Mouse (Mus musculus): Measurements from ENCODE around the gene Chd4.
A peak's percentile ranks its signal among the peaks of the same experiment; 100 is the strongest.

The Chd4 gene

DNA sequence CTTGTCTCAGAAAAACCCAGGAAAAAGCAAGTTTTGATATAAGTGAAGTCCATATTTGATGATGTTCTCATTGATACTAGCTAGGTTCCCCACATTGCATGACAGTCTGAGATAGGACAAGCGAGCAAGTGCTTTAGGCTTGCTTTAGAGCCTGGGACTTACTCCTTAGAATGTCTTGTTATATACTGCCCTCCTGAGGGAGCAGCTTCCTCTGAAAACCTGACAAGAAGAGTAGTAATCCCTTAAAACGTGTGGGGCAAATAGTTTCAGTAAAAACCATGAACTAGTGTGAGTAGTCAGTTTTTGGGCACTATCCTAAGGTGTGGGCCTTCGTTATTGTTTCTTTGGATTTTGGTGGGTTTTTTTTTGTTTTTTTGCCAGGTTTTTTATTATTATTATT is 47.3 kb downstream of the Chd4 start:
- DNase-seq (ENCODE audit: low read depth): no peak

DNA sequence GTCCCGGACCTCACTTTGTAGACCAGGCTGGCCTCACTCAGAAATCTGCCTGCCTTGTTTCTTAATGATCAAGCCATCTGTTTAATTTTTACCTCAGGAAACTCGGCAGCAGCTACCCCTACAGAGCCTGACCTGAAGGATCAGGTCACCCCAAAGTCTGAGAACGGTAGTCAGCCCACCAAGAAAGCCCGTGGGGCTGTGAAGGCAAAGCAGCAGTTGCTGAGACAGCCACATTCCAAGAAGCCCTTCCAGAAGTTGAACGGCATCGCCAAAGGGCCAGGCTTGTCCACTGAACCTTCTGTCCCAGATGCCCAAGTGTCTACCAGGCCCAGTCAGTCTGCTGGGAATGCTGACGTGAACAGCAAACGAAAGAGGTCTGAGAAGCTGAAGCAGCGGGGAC is 48.1 kb downstream of the Chd4 start:
- no peak for DNase-seq (ENCODE audit: low read depth)

DNA sequence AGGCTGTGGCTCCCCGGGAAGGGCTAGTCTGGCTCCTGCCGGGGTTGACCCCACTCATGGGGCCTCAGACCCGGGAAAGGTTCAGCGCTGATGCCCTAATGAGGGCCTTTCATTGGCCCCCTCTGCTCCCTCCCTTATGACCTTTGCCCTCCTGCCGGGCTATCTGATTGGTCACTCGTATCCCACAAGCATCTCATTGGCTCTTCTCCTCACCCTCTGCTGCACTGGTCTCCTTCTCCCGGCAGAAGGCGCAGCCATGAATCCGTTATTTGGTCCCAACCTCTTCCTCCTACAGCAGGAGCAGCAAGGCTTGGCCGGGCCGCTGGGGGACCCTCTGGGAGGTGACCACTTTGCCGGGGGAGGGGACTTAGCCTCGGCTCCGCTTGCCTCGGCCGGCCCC is 49.2 kb downstream of the Chd4 start, which contains the start of gene Iffo1:
Iffo1 (plus strand) TSS at position 241 of the 400 bp plus-strand sequence.
- DNase-seq (ENCODE audit: low read depth): peak; percentile 74

DNA sequence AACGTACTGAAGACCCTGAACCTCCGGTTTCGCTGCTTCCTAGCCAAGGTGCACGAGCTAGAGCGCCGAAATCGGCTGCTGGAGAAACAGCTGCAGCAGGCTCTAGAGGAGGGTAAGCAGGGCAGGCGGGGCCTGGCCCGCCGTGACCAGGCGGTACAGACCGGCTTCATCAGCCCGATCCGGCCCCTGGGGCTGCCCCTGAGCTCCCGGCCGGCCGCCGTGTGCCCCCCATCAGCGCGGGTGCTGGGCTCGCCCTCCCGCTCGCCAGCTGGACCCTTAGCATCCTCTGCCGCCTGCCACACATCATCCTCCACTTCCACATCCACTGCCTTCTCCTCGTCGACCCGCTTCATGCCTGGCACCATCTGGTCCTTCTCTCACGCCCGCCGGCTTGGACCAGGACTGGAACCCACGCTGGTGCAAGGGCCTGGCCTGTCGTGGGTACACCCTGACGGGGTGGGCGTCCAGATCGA is 49.7 kb downstream of the Chd4 start:
- DNase-seq (ENCODE audit: low read depth): no peak

DNA sequence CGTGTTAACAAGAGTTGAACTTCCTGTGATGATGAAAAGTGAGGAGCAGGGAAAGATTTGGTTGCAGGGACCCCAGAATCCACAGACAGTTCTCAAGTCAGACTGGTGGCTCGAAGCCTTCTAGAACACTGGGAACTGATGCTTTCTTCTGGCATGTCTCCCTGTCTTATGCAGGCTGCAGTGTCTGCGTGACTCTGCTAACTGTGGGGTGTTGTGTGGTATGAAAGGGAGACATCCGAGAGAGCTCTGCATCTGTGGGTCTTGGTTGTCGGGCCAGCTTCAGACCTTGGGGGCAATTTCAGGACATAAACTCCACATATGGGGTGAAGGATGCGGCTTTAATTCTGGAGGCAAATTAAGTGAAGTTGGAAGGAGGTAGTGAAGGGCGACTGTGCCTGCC is 50.4 kb downstream of the Chd4 start:
- DNase-seq (ENCODE audit: low read depth): no peak

DNA sequence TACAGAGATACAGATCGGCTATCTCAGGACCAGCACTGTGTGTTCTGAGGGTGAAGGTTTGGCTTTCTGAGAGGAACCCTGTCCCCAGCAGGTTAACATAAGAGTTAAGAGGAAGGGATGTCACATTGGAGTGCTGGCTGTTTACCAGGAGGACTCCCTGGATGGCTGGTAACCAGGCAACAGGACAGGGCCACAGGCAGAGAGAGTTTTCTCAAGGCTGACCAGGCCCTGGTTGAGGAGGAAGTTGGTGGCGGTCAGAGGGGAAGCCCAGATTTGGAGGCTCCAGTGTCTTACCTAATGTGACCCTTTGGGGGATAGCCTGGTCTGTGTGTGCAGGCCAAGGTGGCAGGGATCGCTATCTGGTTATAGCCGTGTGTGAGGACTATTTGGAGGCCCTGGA is 51.0 kb downstream of the Chd4 start:
- DNase-seq (ENCODE audit: low read depth): no peak

DNA sequence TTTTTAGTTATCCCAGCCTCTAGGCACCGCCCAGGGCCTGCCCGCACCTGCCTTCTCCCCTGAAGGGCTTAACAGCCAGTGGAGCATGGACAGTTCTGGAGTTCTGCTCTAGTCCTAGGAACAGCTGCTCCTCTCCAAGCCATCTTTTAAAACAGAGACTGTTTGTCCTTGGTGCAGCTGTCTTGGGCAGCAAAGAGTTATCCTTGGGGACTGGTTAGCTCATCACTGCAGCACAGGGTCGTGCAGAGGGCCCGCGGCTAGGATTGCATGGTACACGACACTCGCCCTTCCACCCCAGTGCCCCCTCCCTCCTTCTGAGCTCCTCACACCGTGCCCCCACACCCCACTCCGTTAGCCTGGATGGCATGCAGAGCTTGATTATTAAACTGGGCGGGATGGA is 51.5 kb downstream of the Chd4 start:
- no peak for DNase-seq (ENCODE audit: low read depth)

DNA sequence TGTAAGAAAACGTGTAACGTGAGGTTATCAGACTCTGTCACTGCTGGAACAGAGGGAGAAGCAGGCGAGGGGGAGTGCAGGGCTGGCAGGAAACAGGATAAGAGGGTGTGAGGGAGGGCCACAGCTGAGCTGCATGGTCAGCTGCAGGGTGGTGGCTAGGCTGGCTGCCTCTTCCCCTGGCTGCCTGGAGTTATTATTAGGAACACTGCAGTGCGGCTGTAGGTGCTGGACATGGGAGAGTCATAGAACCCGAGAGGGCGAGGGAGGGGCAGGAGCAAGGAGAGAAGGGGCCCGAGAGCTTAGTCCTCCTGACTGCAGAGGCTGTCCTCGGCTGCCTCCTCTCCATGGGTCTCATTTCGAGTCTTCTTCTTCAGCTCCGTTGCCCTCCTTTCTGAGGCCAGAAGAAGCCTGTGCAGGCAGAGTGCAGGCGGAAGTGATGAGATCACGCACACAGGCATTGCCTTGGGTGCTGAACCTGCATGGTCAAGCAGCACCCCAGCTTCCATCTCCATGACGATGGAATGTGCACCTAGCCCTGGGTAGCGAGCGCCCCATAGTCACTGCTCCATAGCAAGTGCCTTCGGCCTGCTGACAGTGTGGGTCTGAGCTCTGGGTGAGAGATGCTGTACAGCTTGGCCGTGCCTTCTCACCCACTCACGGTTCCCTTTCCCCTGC is 52.6 kb downstream of the Chd4 start:
- no peak for DNase-seq (ENCODE audit: low read depth)

DNA sequence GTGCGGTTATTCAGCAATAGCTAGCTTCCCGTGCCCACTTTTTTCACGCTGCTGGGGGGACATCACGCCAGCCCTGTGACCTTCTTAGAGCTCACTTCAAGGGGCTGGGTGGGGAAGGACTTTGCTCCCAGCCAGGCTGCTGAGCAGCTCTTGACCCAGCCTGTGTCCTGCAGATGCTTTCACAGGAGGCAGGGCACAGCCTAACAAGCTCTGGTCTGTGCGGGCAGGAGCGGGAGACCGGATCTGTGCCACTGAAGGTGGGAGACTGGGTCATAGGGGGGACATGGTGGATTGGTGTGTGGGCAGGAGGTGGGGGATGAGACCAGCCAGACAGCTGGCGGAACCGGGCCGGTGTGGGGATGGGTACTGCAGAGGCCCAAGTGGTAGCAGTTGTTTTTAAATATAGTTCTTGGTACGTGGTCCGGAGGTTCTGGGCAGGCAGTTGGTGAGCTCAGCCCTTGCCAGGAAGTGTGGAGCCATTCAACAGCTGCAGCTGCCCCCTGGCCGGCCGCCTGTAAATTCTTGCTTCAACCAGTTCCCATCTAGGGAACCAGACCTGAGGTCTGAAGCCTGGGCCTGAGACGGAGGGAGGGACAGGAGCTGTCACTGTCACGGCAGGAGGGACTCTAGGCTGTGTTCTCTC is 53.3 kb downstream of the Chd4 start:
- DNase-seq (ENCODE audit: low read depth): no peak

DNA sequence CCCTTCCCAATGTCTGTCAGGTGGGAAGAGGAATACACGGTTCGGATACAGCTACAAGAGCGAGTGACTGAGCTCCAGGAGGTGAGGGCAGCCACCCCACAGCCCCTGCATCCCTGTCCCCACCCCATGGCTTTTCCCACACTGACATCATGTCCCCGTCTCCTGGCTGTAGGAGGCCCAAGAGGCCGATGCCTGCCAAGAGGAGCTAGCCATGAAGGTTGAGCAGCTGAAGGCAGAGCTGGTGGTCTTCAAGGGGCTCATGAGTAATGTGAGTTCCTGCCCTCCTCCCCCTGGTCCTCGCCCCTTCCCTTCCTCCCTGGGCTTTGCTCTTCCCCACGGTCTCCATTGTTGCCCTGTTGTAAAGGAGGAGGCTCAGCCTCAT is 53.8 kb downstream of the Chd4 start:
- DNase-seq (ENCODE audit: low read depth): no peak

DNA sequence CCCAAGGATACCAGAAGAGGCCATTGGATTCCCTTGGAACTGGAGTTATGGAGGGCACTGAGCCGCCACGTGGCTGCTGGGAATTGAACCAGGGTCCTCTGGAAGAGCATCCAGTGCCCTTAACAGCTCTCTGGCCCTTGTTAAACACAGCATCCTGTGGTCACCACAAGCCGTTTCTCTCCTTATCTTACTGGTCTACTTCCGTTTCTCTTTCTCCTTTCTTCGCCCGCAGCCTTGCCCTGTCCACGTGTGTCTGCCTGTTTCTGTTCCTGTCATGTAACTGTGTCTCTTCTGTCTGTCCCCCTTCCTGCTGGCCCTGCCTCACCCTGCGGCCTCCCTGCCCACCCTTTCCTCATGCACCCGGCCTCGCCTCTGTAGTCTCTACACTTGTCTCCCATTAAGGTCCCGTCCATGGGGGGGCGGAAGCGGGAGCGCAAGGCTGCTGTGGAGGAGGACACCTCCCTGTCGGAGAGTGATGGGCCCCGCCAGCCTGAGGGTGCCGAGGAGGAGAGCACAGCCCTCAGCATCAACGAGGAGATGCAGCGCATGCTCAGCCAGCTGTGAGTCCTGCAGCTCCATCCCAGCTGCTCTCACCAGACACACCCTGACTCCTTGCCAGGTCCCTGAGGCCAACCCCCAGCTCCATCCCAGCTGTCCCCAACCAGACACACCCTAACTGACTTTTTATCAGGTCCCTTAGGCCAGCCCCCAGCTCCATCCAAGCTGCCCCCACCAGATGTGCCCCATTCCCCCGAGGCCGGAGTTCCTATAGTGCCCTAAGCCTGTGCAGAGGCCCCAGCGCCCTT is 56.6 kb downstream of the Chd4 start:
- no peak for DNase-seq (ENCODE audit: low read depth)

DNA sequence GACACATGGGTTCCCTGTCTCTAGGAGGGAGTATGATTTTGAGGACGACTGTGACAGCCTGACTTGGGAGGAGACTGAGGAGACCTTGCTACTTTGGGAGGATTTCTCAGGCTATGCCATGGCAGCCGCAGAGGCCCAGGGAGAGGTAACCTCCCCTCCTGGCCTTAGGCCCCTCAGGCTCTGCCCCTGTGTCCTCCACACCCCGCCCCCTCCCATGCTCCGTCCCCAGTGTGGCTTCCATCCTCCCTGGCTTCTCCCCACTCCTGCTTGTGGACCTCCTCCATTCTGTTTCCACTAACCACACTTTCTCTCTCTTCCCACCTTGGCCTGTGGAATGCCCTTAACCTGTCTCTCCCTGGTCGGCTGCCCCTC is 57.2 kb downstream of the Chd4 start:
- no peak for DNase-seq (ENCODE audit: low read depth)

DNA sequence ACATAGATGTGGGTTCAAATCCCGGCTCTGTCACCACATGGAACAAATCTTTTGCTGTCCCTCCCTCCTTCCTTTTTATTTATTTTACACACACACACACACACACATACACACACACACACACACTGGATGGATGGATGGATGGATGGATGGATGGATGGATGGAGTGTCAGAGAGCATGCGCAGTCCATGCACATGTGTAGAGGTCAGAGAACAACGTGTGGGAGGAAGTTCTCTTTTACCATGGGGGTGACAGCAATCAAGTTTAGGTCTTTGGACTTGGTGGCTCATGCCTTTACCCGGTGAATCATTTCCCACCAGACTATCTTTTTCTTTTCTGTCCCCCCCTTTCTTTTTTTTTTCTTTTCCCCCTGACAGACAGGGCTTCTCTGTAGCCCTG is 57.9 kb downstream of the Chd4 start:
- DNase-seq (ENCODE audit: low read depth): no peak

DNA sequence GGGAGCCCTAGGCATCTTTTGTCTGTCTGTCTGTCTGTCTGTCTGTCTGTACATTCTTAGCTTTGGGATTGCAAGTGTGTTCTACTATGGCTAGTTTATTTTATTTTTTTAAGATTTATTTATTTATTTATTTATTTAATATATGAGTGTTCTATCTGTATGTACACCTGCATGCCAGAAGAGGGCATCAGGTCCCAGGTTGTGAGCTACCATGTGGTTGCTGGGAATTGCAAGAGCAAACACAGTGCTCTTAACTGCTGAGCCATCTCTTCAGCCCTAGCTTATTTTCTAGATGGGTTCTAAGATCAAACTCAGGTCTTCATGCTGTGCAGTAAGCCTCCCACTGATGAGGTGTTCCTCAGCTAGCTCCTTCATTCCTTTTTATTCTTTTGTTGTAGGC is 58.8 kb downstream of the Chd4 start:
- no peak for DNase-seq (ENCODE audit: low read depth)

DNA sequence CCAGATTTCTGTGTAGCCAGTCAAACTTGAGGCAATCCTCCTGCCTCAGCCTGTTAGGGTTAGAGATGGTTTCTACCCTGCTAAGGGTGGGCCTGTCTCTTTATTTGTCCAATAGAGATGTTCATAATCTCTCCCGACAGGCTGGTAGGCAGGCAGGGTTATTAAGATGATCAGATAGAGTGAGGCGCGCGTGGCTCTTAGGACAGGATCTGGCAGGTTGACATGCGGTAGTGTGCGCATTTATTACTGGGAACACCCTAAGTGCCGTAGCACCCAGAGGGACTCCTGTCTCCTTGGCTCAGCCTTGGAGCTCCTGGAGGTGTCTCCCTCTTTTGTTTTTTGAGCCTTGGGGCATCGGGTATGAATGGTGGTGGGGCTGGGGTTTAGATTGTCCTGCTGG is 59.5 kb downstream of the Chd4 start:
- DNase-seq (ENCODE audit: low read depth): no peak

DNA sequence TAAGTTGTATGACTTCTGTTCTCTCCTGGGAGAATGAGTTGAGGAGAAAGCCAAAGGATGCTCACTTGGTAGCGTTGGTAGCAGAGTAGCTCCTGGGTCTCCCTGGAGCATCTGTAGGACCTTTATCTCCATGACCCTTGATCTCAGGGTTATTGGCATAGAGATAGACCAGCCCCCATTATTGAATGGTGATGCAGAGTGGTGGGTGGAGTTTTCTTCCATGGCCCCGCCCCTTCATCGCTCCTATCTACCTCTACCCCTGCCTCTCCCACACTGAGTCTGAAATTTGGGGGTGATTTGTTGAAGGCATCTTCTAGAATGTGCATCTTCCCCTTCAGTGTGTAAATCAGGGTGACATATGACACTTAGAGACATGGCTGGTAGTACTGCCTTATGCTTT is 60.7 kb downstream of the Chd4 start:
- DNase-seq (ENCODE audit: low read depth): no peak

DNA sequence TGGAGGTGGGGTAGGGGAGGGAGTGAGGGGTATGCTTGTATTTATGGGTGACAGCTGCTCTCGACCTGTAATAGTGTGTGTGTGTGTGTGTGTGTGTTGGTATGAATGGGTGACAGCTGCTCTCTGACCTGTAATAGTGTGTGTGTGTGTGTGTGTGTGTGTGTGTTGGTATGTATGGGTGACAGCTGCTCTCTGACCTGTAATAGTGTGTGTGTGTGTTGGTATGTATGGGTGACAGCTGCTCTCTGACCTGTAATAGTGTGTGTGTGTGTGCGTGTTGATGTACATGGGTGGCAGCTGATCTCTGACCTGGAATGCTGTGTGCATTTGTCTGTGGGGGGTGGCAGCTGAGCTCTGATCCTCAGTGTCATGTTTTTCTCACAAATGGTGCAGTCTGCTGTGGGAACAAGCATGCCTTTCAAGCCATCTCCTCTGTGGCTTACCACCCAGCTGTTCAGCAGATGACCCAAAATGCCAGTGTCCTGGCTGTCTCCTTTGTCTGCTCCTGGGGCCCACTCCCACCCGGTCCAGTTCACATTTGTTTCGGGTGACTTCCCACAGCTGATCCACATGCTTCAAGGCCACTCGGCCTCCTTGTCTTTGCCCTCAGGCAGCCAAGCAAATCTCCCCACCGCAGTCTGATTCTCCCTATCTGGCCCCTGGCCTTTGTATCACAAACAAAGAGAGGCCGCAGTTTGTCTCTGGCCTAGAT is 61.3 kb downstream of the Chd4 start:
- DNase-seq (ENCODE audit: low read depth): no peak

DNA sequence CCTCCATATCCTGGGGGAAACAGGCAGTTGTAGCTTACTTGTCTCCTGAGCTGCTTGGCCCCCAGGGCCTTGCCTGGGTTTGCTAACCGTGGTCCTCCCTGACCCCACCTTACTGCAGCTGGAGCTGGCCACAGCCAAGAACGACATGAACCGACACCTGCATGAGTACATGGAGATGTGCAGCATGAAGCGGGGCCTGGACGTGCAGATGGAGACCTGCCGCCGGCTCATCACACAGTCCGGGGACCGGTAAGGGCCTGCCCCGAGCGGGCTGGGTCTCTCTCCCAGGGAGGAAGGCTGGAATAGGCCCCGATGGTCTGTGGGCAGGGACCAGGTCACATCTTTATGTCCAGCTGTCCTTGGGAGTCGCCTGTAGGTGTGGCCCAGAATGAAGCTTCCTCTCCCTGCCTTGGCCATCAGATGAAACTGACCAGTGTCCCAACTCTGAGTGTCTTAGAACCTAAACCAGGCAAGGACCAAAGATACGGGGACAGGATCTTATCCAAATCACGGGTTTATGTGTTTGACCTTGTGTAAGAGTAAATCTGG is 63.2 kb downstream of the Chd4 start:
- DNase-seq (ENCODE audit: low read depth): no peak

DNA sequence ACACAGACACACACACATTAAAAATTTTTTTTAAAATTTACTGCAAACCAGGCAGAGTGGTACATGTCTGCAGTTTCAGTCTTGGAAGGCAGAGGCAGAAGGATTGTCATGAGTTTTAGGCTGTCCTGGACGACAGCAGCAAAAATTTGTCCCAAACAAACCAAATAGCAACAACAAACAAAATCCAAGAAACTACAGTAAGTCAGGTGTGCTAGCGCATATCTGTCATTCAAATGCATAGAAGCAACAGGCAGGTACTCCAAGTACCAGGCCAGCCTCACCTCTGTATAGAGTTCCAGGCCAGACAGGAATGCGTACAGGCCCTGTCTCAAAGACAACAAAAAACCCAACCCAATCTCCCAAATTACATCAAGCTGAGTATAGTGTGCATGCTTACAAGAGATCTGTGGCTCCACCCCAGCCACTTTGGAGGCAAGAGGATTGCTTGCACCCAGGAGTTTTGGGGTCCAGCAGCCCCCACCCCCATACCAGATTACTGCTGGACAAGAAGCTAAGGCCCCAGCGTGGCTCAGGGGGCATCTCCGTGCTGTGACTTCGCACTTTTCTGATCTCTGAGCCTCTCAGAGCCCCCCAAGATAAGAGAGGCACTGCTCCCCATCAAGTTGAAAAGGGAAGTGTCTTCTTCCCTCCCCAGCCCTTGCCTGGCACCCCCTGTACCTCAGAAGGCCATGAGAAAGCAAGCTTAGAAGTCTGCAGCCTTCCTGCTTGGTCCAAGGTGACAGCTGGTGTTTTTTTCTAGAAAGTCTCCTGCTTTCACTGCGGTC is 64.2 kb downstream of the Chd4 start:
- DNase-seq (ENCODE audit: low read depth): no peak

DNA sequence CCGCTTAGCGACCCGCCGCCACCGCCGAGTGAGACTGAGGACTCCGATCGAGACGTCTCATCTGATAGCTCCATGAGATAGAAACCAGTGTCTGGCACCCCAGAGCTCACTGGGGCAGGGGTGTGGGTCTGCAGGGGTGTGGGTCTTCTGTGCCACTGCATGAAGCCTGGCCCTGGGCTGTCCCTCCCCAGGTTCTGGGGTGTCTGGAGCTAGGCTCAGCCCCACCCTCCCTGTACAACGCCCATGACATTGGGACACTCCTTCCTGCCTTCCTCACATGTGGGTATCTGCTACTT is 64.7 kb downstream of the Chd4 start:
- DNase-seq (ENCODE audit: low read depth): no peak

DNA sequence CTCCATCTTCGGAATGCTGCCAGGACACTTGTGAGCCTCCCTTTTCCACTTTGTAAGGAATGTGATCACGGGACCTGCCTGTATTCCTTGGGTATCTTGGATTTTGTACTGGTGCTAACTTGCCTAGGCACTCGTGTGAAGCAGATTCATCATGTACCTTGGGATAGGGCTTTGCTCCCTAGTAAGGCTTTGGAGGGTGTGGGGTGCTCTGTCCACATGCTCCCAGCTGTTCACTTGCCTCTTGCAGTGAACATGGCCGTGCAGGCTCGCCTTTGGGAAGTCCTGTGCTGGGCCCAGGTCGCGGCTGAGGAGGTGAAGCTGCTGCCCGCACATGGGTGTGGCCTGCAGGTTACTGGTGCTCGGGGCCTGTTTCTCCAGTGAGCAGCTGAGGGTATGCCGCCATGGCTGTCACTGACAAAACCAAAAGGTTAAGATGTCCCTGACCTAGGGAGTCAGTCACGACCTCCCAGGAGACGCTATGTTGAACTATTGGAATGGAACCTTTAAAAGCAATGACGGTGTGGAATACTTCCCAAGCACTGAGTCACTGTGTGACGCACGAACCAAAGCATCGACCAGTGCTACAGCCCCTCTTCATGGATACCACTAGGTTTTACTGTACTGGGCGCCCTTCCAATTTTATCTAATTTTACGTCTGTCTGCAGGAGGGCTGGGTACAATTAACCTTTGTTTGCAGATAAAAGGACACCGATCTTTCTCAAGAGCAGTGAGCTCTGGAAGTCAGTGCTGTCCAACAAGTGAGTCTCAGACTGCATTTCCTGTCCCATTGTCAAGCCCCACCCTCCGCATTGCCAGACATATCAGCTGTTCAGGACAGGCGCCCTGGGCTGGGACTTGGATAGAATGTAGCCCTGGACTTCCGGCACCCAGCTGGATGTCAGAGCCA is 65.3 kb downstream of the Chd4 start:
- no peak for DNase-seq (ENCODE audit: low read depth)
